Mouse (Mus musculus) embryonic facial prominence, embryonic 13.5 days (tissue): ENCODE data around the gene Aip. TPM values are rescaled to one million over a fixed set of nuclear protein-coding genes. Genes with fewer than 3 reads are reported as not detected.
"Not testable (repeated sequence)": the region's sequence is repeated elsewhere in the genome, so short reads cannot be mapped to it uniquely, and the experiment has no call there.

Experiments used
- ATAC-seq: fragments of 200-750 bp; cut with Nextera tagmentation; 2 replicates; pipeline ENCODE4 v1.8.0; 2017; ENCODE audit warnings: low read depth; ENCODE audit not compliant: insufficient number of reproducible peaks, insufficient read depth, low FRiP score, low TSS enrichment
- H3K27ac ChIP-seq: fragments of 300-500 bp; sonication (generic); 2 replicates; pipeline ENCODE4 v1.5.1; 2015; ENCODE audit warnings: moderate library complexity, mild to moderate bottlenecking, inconsistent platforms
- H3K27me3 ChIP-seq: fragments of 300-500 bp; sonication (generic); 2 replicates; pipeline ENCODE4 v1.6.1; 2015; ENCODE audit warnings: mild to moderate bottlenecking, inconsistent platforms
- H3K36me3 ChIP-seq: fragments of 300-500 bp; sonication (generic); 2 replicates; pipeline ENCODE4 v1.6.1; 2015; ENCODE audit warnings: mild to moderate bottlenecking, inconsistent platforms
- H3K4me1 ChIP-seq: fragments of 300-500 bp; sonication (generic); 2 replicates; pipeline ENCODE4 v1.6.1; 2015; ENCODE audit warnings: inconsistent platforms
- H3K4me2 ChIP-seq: fragments of 300-500 bp; sonication (generic); 2 replicates; pipeline ENCODE4 v1.6.1; 2015; ENCODE audit warnings: moderate library complexity, mild to moderate bottlenecking, inconsistent platforms
- H3K4me3 ChIP-seq: fragments of 300-500 bp; sonication (generic); 2 replicates; pipeline ENCODE4 v1.5.1; 2015; ENCODE audit warnings: mild to moderate bottlenecking, inconsistent platforms
- H3K9ac ChIP-seq: fragments of 300-500 bp; sonication (generic); 2 replicates; pipeline ENCODE4 v1.6.1; 2015; ENCODE audit warnings: mild to moderate bottlenecking, inconsistent platforms
- H3K9me3 ChIP-seq: fragments of 300-500 bp; sonication (generic); 2 replicates; pipeline ENCODE4 v1.6.1; 2016; ENCODE audit warnings: inconsistent platforms
- WGBS: fragments of 180-500 bp; shearing (Covaris S2); methylation state at CpG from one replicate; pipeline ENCODE4 v1.1.7; 2015; ENCODE audit warnings: mixed read lengths; 5-methylcytosine and 5-hydroxymethylcytosine counted together
- polyA plus RNA-seq: library from polyadenylated mRNA; unstranded; fragments of >200 nt; fragmentation: Nextera tagmentation; extraction: Ambion mirVana; gene quantifications from 2 replicates; pipeline ENCODE4 v1.2.1, GENCODE M21; 2015

Gene Aip
- polyA plus RNA-seq, 1 experiment from 2014 or later, result 107 TPM

GRCm38 (mm10) chr19:4129462-4129861 lies 3.8 kb upstream of the Aip start:
- ATAC-seq, result no peak
- peaks cover 20% of the 10 kb centered on the region for H3K4me1 ChIP-seq
- H3K36me3 ChIP-seq, result peaks cover 54% of the 10 kb centered on the region
- no peaks in the 10 kb centered on the region for H3K9me3 ChIP-seq
- 95% methylated on average over 7 of the region's 7 CpGs for WGBS
- H3K4me3 ChIP-seq, result no peak overlapping the region
- H3K9ac ChIP-seq, result 0 out of 2 replicates have a peak overlapping the region, but pooled peaks have one; percentile 11
- H3K4me2 ChIP-seq, result no peak overlapping the region
- no peaks in the 10 kb centered on the region for H3K27me3 ChIP-seq
- no peak overlapping the region for H3K27ac ChIP-seq

DNA sequence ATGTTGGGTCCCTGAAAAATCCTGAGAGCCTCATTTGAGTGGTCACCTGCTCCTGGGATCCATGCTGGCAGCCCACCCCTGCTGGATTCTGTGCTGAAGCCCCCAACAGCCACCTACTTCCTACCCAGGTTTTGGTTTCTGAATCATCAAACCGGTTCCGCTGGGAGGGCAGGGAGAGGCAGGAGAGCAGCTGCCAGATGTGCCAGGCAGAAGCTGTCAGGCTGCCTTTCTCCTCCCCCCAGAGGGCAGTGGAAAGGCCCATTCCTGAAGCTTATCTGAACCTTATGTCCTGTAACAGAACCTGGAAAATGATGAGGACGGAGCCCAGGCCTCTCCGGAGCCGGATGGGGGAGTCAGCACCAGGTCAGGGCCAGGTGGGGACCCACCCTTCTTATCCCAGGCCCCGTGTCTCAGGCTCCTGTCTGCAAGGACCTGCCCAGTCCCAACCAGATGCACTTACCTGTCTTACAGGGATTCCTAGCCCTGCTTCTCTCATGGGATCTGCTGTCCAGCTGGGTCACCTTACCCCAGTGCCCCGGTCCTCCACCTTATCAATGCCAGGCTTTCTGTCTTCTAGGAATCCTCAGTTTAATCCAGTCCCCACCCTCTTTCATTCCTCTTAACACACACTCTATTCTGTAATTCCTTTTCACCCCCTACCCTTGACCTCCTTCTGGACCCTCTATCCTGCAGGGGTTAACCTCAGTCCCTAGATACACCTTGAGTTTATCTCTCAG lies 1.3 kb upstream of the Aip start:
- ATAC-seq, result no peak
- peaks cover 39% of the 10 kb centered on the region for H3K36me3 ChIP-seq
- peaks cover 30% of the 10 kb centered on the region for H3K4me1 ChIP-seq
- peak overlapping the region; percentile 87 for H3K9ac ChIP-seq
- 46% methylated on average over 7 of the region's 7 CpGs for WGBS
- H3K9me3 ChIP-seq, result no peaks in the 10 kb centered on the region
- peak overlapping the region; percentile 75 for H3K27ac ChIP-seq
- peak overlapping the region; percentile 74 for H3K4me3 ChIP-seq
- H3K4me2 ChIP-seq, result peak overlapping the region; percentile 72
- no peaks in the 10 kb centered on the region for H3K27me3 ChIP-seq

GRCm38 (mm10) chr19:4125268-4125667 lies 390 bp downstream of the Aip start:
- H3K4me2 ChIP-seq, result peak overlapping the region; percentile 72
- peaks cover 28% of the 10 kb centered on the region for H3K36me3 ChIP-seq
- 43% methylated on average over 1 of the region's 4 CpGs for WGBS
- ATAC-seq, result peak; percentile 39; the same call in 1 of the 2 replicates
- not testable (repeated sequence) for H3K9me3 ChIP-seq, H3K27me3 ChIP-seq
- peak overlapping the region; percentile 82 for H3K27ac ChIP-seq
- peak overlapping the region; percentile 87 for H3K9ac ChIP-seq
- peaks cover 39% of the 10 kb centered on the region for H3K4me1 ChIP-seq
- H3K4me3 ChIP-seq, result peak overlapping the region; percentile 74

GRCm38 (mm10) chr19:4124432-4124831 lies 1.2 kb downstream of the Aip start:
- Histone ChIP-seq H3K4me2 (peak overlapping the region; percentile 72), H3K9me3 (no peaks in the 10 kb centered on the region), H3K27ac (peak overlapping the region; percentile 82), H3K27me3 (no peaks in the 10 kb centered on the region), H3K4me3 (peak overlapping the region; percentile 74; the same call in 1 of the 2 replicates), H3K4me1 (peaks cover 46% of the 10 kb centered on the region), H3K9ac (peak overlapping the region; percentile 87), H3K36me3 (peaks cover 19% of the 10 kb centered on the region)
- WGBS, result 54% methylated on average over 4 of the region's 4 CpGs
- no peak for ATAC-seq

- Histone ChIP-seq H3K36me3 (peaks cover 9% of the 10 kb centered on the region), H3K9me3 (no peaks in the 10 kb centered on the region), H3K9ac (no peak overlapping the region), H3K27me3 (no peaks in the 10 kb centered on the region), H3K4me2 (no peak overlapping the region), H3K4me1 (peaks cover 46% of the 10 kb centered on the region), H3K27ac (no peak overlapping the region), H3K4me3 (no peak overlapping the region)
- 82% methylated on average over 7 of the region's 7 CpGs for WGBS
- no peak for ATAC-seq
Measured at GRCm38 (mm10) chr19:4122411-4123370, 3.0 kb downstream of the Aip start.

- WGBS, result 50% methylated on average over 6 of the region's 6 CpGs
- H3K4me3 ChIP-seq, result 0 out of 2 replicates have a peak overlapping the region, but pooled peaks have one; percentile 52
- not testable (repeated sequence) for H3K9me3 ChIP-seq, H3K27me3 ChIP-seq, H3K9ac ChIP-seq, ATAC-seq
- peaks cover 12% of the 10 kb centered on the region for H3K36me3 ChIP-seq
- peaks cover 39% of the 10 kb centered on the region for H3K4me1 ChIP-seq
- peak overlapping the region; percentile 61 for H3K4me2 ChIP-seq
- peak overlapping the region; percentile 85; the same call in 1 of the 2 replicates for H3K27ac ChIP-seq
Measured at GRCm38 (mm10) chr19:4121896-4122295, 3.8 kb downstream of the Aip start.

GRCm38 (mm10) chr19:4121097-4121805 lies 4.4 kb downstream of the Aip start:
- Histone ChIP-seq H3K4me2 (peak overlapping the region; percentile 61), H3K4me1 (peaks cover 34% of the 10 kb centered on the region), H3K27me3 (no peaks in the 10 kb centered on the region), H3K27ac (peak overlapping the region; percentile 85), H3K9ac (peak overlapping the region; percentile 78), H3K36me3 (peaks cover 18% of the 10 kb centered on the region), H3K4me3 (peak overlapping the region; percentile 52), H3K9me3 (no peaks in the 10 kb centered on the region)
- ATAC-seq, result peak; percentile 60
- WGBS, result 3% methylated on average over 38 of the region's 38 CpGs

DNA sequence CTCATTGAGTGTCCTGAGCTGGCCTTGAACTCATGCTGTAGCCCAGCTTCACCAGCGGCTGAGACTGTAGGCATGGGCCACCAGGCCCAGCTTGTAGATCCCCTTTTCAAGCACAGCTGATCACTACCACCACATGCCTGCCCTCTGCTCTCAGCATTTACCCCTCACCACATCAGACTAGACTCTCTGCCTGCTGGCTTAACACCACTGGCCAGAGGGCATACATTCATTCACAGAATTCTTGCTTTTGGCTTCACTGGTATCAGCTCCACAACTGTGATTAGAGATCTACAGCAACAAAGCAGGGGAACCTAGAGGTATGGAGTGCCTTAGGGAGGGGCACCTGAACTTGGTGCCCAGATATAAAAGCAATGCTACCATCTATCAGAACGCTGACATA lies 5.2 kb downstream of the Aip start:
- WGBS, result 95% methylated on average over 2 of the region's 2 CpGs
- H3K36me3 ChIP-seq, result peaks cover 25% of the 10 kb centered on the region
- ATAC-seq, result no peak
- H3K4me3 ChIP-seq, result peak overlapping the region; percentile 52
- peak overlapping the region; percentile 61 for H3K4me2 ChIP-seq
- peaks cover 34% of the 10 kb centered on the region for H3K4me1 ChIP-seq
- H3K9ac ChIP-seq, result no peak overlapping the region
- H3K27me3 ChIP-seq, result no peaks in the 10 kb centered on the region
- no peak overlapping the region for H3K27ac ChIP-seq
- no peaks in the 10 kb centered on the region for H3K9me3 ChIP-seq

GRCm38 (mm10) chr19:4119716-4120487 lies 5.8 kb downstream of the Aip start:
- Histone ChIP-seq H3K36me3 (peaks cover 31% of the 10 kb centered on the region), H3K4me3 (no peak overlapping the region), H3K27me3 (no peaks in the 10 kb centered on the region), H3K9ac (no peak overlapping the region), H3K4me1 (peaks cover 30% of the 10 kb centered on the region), H3K4me2 (peak overlapping the region; percentile 61), H3K27ac (no peak overlapping the region), H3K9me3 (no peaks in the 10 kb centered on the region)
- no peak for ATAC-seq
- WGBS, result 90% methylated on average over 6 of the region's 6 CpGs

DNA sequence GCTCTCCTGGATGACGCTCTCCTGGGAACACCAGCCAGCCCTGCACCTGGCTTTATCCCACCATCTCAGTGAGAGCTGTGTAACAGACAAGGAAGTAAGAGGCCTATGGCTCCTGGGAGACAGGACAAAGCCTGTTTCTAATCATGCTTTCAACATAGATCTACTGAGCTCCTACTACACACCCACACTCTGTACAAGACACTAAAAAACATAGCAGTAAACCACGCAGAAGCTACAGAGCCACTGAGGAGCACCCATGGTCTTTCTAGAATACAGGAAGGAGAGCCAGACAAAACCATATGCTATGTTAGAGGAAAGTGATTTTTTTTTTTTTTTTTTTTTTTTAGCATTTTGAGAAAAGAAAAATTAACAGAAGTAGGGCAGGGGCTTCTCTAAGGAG lies 7.3 kb downstream of the Aip start:
- no peak for ATAC-seq
- H3K9ac ChIP-seq, result no peak overlapping the region
- no peaks in the 10 kb centered on the region for H3K27me3 ChIP-seq
- no peak overlapping the region for H3K4me2 ChIP-seq
- peaks cover 46% of the 10 kb centered on the region for H3K36me3 ChIP-seq
- no peak overlapping the region for H3K27ac ChIP-seq
- H3K4me3 ChIP-seq, result no peak overlapping the region
- no peaks in the 10 kb centered on the region for H3K9me3 ChIP-seq
- 87% methylated on average over 2 of the region's 2 CpGs for WGBS
- peaks cover 16% of the 10 kb centered on the region for H3K4me1 ChIP-seq
